Mouse (Mus musculus) embryo, embryonic 10.5 days (tissue): ENCODE data around the gene Serpini1.

Source experiments
- DNase-seq: peaks from one replicate; pipeline ENCODE4 v3.0.0-alpha.2; 2015; ENCODE audit warnings: low spot score

Serpini1 gene

GRCm38 (mm10) chr3:75557292-75557691, at the start of gene Serpini1:
Serpini1 (plus strand) TSS chr3:75557547.
- DNase-seq = peak; percentile 94

DNA sequence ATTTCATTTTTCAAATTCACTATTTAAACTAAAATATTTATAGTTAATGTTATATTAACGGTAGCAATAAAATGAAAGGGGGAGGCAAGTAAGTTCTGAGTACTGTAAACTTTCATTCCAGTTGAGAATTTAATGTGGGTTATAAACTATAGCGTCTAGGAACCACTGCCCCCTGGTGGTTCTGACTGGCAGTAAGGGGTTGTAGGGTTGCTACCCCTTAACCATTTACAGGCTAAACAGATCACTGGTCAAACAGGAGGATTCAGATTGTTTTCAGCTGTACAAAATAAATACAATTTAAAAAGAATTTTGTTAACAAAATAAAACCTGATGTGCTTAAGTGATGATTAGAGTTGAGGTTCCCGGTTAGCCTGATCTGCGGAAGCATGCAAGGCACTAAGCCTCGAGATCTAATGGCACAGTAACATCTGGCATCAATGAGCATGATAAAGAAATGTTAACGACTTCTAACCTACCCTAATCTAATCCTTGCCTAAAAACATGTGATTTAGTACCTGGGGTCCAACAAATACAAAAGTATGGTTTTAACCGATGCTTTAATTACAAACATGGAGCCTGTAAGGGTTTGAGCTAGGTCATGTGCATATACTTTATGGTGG, 39.6 kb upstream of the Serpini1 start:
- DNase-seq = peak; percentile 66

GRCm38 (mm10) chr3:75521314-75521713, 36.0 kb upstream of the Serpini1 start:
- no peak for DNase-seq

GRCm38 (mm10) chr3:75522527-75522926, 34.8 kb upstream of the Serpini1 start:
- no peak for DNase-seq

- no peak for DNase-seq
Measured at GRCm38 (mm10) chr3:75531074-75531473, 26.3 kb upstream of the Serpini1 start.

DNA sequence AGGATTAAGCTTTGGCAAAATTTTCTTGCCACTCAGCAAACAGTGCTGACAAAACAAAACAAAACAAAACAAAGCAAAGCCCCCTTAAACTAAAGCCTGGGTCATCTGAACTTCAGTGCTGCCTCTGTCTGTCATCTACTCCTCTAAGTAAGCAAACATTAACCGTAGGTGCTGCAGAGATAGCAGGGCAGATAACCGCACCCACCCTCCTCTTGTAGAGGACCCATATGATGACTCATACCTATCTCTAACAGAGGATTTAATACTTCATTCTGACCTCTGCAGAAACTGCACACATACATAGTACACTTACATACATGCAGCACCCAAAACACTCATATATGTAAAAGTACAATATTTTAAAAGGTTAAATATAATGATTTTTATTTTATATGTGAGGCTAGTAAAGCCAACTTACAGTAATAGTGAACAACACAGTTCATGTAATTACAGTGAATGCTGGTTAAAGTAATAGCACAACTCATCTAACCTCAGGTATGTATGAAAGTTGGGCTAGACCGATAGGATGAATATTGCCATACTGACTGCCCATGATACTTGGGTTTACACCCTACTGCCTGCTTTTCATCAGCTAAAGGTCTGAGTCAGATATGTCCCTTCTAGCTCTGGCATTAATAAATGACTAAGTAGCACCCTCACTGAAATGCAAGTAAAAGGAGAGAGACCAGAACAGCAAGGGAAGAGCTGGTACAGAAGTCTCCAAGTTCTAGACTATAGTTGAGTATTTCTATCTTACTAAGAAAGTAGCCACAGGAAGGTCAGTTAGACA, 23.1 kb upstream of the Serpini1 start:
- DNase-seq = no peak

DNA sequence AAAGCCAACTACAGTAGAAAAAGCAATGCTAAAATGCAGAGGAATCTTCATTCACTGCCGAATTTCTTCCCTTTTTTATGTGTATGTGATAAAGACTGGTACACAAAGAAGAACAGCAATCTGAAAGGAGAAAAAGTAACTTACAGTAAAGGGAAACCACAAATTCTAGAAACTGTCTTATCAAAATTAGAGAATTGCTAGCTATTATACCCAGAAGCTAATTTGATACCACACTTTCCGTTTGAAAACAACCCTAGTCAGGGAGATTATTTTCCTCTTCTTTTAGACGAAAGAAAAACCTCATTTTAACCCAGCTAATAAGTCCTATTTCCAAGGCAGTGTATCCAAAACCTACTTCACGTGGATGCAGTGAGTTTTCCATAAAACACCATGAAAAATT, 16.1 kb upstream of the Serpini1 start:
- DNase-seq = no peak

- no peak for DNase-seq
Measured at GRCm38 (mm10) chr3:75542852-75543251, 14.5 kb upstream of the Serpini1 start.

- no peak for DNase-seq
Measured at GRCm38 (mm10) chr3:75544287-75544686, 13.1 kb upstream of the Serpini1 start.

DNA sequence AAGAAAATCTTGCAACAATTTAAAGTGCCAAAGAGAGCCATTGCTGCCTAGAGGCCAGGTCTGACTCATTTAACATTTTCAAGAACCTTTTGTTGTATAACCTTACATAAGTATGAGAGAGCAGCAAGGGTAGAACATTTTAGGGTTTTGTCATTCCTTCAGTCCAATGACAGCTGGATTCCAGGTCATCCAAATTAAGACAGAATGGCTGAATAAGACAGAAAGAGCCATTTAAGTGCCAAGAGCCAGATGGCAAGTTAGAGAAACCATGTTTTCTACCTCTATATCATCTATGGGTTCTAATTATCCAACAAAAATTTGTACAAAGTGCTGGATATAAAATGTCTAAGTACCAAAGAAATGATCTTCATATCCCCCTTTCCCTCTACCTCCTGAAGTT, 6.1 kb upstream of the Serpini1 start:
- no peak for DNase-seq

DNA sequence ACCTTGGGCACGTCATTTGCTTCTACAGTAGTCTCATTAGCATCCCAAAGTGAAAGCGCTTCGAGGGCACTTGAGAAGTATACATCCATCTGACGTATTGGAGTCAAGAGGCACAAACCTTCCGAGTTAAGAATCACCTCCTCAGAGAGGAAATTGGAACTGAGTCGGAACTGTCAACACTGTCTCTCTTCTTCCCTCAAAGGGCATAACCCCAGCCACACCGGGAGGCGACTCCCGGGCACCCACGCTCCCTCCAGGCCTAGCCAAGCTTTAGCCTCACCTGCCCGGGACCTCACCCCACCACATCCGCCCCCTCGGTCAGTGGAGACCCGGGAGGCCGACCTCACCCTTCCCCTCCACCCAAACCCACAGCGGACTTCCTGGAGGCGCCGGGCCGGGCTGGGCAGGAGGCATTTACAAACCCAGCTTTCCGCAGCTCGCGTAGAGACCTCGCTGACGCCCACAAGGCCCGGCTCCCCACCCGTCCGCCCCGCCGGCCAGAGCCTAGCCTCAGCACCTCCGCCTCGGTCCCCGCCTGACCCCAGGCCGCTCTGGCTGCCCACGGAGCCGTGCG, 1.1 kb upstream of the Serpini1 start:
- DNase-seq = peak; percentile 54

GRCm38 (mm10) chr3:75556695-75557291, 554 bp upstream of the Serpini1 start, which contains the start of gene Pdcd10:
Pdcd10 (minus strand) TSS chr3:75556856.
- DNase-seq = peak; percentile 100

DNA sequence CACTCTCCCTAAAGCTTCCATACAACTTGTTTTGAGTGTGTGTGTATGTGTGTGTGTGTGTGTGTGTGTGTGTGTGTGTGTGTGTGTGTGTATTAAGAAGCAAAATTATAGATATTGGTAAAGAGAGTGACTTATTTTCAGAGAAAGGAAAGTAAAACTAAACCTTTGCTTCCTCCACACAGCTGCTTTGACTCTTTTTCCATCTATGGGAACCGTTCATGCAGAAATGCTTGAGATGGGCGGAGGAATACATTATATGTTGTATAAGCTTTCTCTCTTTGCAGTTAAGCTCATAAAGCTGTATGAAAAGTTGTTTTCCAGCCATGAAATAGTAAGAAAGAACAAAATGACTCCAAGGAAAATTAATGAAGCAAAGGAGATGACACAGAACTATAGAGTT, 16.7 kb downstream of the Serpini1 start:
- DNase-seq = no peak

- no peak for DNase-seq
Measured at GRCm38 (mm10) chr3:75575582-75575981, 18.2 kb downstream of the Serpini1 start.

DNA sequence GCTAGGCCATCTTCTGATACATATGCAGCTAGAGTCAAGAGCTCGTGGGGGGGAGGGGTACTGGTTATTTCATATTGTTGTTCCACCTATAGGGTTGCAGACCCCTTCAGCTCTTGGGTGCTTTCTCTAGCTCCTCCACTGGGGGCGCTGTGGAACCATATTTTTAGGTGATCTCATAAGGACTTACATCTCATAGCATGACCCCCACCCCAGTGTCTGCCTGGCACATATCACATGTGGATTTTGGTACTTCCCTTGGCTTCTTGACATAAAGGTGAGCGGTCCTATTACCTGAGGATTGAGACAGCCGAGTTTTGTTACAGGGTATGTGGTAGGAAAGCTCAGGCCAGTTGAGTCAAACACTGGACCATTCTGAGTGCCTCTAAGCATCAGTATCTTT, 22.0 kb downstream of the Serpini1 start:
- peak; percentile 43 for DNase-seq

GRCm38 (mm10) chr3:75583293-75583692, 25.9 kb downstream of the Serpini1 start:
- DNase-seq = no peak

DNA sequence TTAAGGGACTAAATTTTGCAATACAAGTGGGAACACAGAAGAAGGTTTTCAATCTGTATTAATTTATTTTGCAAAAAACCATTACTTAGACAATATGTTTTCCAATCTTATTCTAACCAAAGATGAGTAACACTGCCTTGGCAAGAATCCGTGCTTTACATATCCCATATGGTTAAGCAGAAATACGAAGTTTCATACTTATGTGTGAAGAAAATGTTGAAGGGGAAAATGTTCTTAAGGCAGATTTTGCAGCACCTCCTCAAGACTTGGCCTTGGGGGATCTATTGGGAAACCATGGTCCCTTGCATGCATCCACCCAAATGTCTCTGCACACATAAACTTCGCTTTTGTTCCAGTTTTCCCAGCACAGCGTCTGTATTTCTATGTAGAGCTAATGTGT, 27.6 kb downstream of the Serpini1 start:
- DNase-seq = no peak

DNA sequence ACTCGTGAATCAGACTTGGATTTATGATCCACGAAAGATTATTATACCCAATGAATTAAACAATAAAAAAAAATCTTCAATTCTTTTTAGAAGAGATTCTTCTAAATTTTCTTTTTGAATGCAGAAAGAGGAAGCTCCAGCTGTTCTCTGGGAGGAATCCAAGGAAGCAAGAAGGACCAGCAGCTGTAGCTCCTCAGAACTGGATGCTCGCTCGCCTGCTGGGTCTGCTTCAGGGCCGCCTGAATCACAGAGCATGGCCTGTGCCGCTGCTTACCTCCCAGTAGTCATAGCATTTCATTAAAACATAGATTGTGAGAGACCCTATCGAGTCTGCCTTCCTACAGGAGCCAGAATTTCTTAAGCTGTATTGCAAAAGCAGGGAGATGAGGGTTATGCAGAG, 53.7 kb downstream of the Serpini1 start:
- DNase-seq = no peak

DNA sequence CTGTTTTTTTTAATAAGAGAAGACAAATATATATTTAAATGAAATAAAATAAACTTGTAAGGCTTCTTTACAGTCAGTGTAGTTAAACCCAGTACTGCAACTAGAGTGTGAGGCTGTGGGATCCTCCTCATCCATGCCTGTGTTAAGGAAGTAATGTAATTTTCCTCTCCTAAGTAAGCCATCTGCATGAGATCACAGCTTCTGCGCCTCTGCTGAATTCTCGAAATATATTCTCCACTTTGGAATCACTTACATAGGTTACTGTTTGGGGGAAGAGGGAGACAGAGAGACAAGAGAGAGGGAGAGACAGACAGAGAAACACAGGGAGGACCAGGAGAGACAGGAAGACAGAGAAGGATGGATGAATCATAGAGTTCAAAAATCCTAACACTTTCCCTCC, 67.3 kb downstream of the Serpini1 start:
- DNase-seq = no peak

DNA sequence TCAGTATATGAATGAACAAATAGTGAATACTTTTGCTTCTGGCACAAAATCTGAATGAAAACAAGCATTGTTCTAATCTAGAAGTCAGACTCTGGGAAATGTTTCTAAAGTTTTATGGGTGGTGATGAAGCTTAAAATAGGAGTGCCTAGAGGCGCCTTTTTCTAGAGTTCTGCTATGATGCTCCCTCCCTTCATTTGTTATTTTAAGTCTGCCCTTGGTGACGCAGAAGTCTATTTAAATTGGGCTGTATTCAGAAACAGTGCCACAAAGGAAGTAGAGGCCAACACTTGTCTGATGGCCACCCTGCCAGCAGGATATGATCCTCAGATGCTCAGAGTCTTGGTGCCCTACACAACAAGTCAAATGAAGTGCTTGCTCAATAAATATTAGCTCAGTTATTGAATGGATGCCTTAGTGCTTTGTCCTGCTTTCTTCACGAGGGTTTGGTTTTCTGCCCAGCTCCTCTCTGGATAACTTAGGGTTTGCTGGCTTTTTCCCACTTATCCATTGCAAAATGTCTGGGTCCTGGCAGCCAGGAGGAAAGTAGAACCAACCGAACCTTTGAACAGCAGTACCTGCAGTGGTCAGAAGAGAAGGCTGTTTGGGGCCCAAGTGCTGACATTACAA, 73.8 kb downstream of the Serpini1 start:
- DNase-seq = no peak

DNA sequence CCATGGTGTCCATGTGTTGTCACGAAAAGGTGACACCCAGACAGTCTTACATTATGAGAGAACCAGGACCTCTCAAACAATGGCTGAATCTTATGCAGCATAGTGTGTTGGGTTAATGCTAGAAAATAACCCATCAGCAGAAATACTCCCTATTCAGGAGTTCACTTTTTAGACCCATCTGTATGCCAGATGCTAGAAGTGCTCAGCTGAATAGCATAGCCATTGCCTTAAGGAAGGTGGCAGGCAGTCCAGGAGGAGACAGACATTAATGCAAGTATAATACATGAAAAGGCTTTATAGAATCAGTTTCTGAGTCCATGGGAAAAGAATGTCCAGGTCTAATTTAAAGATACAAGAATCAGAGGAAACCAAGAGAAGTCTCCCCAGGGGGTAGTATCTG, 75.9 kb downstream of the Serpini1 start:
- DNase-seq = peak; percentile 17

DNA sequence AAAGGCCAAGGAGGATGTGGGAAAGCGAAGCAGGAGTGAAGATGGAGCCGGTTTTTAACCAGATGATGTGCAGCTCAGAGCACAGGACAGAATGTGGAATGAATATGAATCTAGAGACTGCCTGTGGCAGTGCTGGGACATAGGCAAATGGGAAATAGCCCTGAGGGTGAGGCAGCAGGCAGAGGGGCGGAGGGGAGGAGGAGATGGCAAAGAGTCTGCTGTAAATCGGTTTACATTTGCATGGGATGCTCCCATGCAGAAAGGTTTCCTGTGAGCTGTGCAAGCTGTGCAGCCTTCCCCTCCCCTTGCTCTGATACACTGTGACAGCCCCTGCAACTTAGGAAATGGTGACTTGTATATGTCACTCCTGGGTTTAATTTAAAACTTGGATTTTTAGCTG, 76.3 kb downstream of the Serpini1 start:
- DNase-seq = peak; percentile 9
